Mouse (Mus musculus) 416B (cell line): Measurements from ENCODE around the gene Bex3.
"Not testable (repeated sequence)": the region's sequence is repeated elsewhere in the genome, so short reads cannot be mapped to it uniquely, and the experiment has no call there.

ENCODE experiments used
- DNase-seq: peaks from one replicate; pipeline ENCODE4 v3.0.0; 2011; ENCODE audit warnings: low read depth

Gene Bex3

DNA sequence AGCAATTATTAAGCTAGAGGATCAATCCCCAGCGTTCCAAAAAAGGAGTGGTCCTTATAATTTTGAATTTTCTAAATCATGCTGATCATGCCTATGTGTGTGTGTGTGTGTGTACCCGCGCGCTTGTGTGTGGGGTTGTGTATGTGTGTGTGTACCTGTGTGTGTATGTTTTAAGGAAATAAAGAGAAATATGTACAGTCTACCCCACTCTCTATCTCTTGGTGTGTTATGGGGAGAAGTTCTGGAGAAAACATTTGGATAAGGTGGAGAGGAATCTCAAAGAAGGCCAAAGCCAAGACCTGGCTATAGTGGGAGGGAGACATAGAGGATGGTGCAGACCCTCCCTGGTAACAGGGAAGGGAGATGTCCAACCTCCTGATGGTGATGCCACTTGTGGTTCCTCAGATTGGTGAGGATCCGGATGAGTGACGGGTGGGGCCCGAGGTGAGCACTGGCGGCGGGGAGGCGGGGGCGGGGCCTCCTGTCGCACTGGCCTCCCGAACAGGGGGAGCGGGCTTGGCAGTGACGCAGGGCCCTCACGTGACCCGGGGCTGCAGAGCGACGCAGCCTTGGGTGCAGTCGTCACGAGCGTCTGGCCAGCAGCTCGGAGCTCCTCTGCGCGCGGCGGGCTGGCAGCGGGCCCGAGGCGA, at the start of gene Bex3:
Gene Bex3 (plus strand): TSS at position 511 of the 650 bp plus-strand sequence.
- DNase-seq, result not testable (repeated sequence)

GRCm38 (mm10) chrX:136223714-136224113, 46.3 kb upstream of the Bex3 start:
- DNase-seq, result no peak

DNA sequence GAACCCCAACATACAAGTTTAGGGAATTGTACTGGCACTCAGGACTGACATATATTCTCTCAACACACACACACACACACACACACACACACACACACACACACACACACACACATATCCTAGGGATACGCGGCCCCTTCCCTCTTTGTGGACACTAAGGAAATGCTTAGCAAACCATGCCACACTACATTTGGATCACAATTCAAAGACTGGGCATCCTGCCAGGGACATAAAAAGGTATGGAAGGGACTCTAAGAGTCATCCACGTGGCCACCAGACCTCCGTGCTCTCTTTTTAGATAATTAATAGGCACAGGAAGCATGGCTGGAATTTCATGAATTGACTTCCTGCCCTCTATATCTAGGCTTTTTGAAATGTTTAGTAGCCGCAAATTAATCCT, 42.3 kb upstream of the Bex3 start:
- no peak for DNase-seq

DNA sequence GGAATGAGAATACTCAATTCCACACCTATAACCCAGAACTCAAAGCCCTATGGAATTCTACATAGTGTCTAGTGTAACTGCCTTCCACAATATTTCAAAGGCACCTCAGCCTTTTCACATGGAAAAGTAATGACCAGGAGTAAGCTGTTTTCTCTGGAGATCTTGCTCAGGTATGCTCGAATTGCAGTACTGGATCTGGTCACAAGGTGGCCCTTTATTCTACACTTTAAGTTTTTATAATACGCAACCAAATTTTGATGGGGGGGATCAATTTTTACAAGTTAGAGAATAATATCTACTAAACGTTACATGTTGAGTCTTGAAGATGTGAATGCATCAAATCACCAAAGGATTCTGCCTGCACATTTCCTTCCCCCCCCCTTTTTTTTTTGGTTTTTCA, 31.9 kb upstream of the Bex3 start:
- DNase-seq, result peak; percentile 10

GRCm38 (mm10) chrX:136243181-136243580, 26.9 kb upstream of the Bex3 start:
- DNase-seq, result peak; percentile 50

GRCm38 (mm10) chrX:136244574-136245229, 25.4 kb upstream of the Bex3 start, which contains the start of gene Tceal9:
Gene Tceal9 (plus strand): TSS chrX:136245079.
- peak; percentile 83 for DNase-seq

GRCm38 (mm10) chrX:136245521-136246071, 24.5 kb upstream of the Bex3 start:
- peak; percentile 3 for DNase-seq

DNA sequence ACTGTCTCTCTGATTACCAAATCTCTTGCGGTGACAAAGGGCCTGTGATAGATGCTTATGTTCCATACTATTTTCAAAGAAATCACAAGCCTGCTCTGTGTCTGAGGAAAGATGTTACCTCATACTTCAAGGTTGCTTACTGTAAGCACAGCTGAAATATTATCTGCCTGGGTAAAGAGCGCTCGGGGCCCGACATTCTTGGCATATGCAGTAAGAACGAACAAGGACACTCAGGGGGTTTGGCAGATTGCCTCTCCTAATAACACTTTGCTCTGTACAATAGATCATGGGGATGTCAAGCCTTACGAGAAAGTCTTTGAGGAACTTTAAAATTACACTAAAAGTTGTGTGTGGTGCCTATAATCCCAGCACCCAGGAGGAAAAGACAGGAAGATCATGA, 21.2 kb upstream of the Bex3 start:
- DNase-seq, result no peak

GRCm38 (mm10) chrX:136249671-136250070, 20.4 kb upstream of the Bex3 start:
- no peak for DNase-seq

GRCm38 (mm10) chrX:136252023-136252729, 17.9 kb upstream of the Bex3 start:
- no peak for DNase-seq

DNA sequence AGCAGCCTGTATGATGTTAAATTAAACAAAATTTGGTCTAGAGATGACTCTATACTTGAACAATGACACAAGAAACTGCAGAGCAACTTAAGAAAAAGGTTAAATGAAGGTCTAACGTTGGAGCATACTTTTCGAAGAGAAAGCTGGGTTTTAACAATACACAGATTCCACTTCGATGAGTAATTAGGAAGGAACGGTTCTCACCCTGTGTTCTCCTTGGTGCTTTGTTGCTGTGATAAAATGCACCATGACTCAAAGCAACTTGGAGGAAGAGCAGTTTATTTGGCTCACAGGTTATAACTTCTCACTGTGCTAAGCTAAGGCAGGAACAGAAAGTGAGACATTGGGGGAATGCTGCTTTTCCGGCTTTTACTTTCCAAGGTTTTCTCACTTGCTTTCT, 2.3 kb upstream of the Bex3 start:
- no peak for DNase-seq

DNA sequence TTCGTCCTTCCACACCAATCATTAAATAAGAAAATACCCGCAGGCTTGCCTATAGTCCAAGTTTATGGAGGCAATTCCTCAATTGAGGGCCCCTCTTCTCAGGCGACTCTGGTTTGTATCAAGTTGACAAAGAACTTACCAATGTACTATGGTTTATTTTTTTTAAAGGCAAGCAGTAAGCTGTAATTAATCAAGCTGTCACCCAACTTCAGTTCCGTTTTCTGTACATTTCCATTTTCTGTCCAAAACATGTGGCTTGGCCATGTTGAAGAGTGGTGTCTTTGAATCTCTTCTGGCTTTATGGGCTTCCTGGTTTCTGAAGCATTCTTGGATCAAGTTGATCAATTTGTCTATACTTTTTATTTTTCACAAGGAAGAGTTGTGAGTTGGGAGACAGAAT, 1.9 kb upstream of the Bex3 start:
- DNase-seq, result no peak

DNA sequence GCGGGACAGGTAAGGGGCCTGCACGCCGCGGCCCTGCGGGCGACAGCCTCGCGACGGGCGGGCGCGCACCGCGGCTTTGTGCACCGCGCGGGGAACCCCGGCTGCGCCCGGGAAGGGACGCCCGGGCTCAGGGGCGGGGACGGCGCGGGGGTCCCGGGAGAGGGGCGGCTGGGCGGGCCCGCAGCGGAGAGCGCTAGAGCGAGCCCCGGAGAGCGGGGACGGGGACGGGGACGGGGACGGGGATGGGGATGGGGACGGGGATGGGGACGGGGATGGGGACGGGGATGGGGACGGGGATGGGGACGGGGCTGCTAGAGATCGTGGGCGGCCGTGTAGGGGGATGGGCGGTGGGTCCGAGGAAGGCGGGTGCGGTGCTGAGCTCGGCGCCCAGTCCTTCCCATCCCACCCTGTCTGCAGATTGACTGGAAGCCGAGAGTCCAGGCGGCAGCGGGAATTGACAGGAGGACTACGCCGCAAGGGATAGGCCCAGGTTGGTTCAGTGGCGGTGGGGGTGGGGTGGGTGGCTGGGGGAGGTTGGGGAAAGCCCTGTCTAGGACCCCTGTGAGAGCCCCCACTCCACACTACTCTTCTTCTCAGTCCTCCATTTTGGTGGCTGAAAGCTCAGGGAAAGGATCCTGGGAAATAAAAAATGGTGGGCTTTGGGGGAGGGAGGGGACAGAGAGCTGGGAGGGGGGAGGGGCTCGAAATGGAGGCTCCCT, 499 bp downstream of the Bex3 start:
- not testable (repeated sequence) for DNase-seq

GRCm38 (mm10) chrX:136274542-136274941, 4.5 kb downstream of the Bex3 start:
- no peak for DNase-seq

- DNase-seq, result no peak
Observed at GRCm38 (mm10) chrX:136275386-136275785, 5.3 kb downstream of the Bex3 start.

GRCm38 (mm10) chrX:136277577-136277976, 7.5 kb downstream of the Bex3 start:
- DNase-seq, result no peak

GRCm38 (mm10) chrX:136278401-136278800, 8.3 kb downstream of the Bex3 start:
- DNase-seq, result no peak

DNA sequence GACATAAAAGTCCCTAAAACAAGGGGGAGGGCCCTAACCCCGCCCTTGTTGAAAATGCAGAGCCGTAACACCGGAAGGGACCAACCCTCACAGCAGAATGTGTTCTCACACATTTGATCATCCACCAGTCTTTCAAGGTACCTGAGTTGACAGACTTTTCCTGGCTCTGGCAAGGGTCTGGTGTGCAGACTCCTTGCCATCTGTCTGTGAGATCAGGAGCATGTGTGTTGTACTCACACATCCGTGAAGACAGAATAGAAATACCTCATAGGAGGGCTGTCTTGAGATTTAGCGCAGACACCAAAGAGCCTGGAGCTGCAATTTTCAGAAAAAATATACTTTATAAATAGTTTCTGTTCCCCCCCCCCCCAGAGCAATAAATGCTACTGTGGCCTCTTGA, 9.4 kb downstream of the Bex3 start:
- no peak for DNase-seq

DNA sequence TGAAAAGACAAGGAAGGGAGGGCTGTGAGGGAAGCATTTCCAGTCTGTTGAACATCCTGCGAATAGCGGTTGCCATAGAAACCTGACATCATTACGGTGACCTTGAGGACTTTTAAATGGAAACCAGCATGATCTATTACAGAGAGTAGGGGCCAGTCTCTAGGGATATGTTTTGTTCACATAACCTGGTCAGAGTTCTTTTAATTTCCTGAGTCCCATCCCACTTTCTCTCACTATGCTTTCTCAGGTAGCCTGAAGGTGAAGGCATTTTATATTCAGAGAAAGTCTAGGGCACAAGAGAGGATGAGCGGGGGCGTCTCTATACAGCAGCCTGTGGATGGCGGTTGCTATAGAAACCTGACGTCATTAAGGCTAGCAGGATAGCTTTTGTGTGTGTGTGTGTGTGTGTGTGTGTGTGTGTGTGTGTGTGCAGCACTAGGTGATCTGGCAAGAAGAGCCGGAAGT, 20.8 kb downstream of the Bex3 start:
- DNase-seq, result no peak

GRCm38 (mm10) chrX:136304295-136304694, 34.2 kb downstream of the Bex3 start:
- DNase-seq, result peak; percentile 14

DNA sequence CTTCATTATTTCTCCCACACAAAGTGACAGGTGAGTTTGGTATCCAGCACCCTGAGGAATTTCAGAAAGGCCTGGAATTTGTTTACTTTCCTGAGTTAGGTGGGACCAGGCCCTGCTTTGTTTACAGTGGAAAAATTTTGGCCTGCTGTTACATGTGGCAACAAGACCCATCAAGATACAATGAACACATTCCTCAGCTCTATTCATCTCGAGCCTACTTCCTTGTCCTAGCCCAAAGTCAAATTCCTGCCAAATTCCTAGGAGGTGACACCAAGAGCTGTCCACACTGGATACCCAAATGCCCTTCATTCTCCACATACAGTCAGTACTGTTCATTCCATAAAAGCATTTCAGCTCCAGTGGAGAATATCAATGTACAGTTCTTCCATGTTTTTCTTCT, 36.1 kb downstream of the Bex3 start:
- no peak for DNase-seq

GRCm38 (mm10) chrX:136313303-136313702, 43.2 kb downstream of the Bex3 start:
- no peak for DNase-seq
